Mouse (Mus musculus) bone marrow, adult 2 months (tissue): ENCODE measurements around the gene Rab12. TPM values are rescaled to one million over a fixed set of nuclear protein-coding genes. Genes with fewer than 3 reads are reported as not detected.
A peak's percentile ranks its signal among the peaks of the same experiment; 100 is the strongest.

Source experiments
- H3K27ac ChIP-seq: fragments of 200-500 bp; 2 replicates; pipeline ENCODE4 v1.5.1; 2012; ENCODE audit warnings: low read depth, mild to moderate bottlenecking, control low read depth, inconsistent platforms, low read length; ENCODE audit not compliant: control insufficient read depth, poor library complexity, insufficient read depth
- H3K4me1 ChIP-seq: fragments of 200-500 bp; 2 replicates; pipeline ENCODE4 v1.6.1; 2011; ENCODE audit warnings: low read length; ENCODE audit not compliant: control insufficient read depth, insufficient read depth
- H3K4me3 ChIP-seq: fragments of 200-500 bp; replicated peaks from 2 replicates; pipeline ENCODE3; 2011; ENCODE audit warnings: mild to moderate bottlenecking, low read depth, low read length, control low read depth; ENCODE audit not compliant: control insufficient read depth
- CTCF ChIP-seq: fragments of 200-500 bp; IDR thresholded peaks from 2 replicates; pipeline ENCODE4 v1.5.1; 2011; ENCODE audit warnings: low read length, control low read depth; ENCODE audit not compliant: control insufficient read depth, insufficient read depth
- POLR2A ChIP-seq: fragments of 200-500 bp; IDR thresholded peaks from 2 replicates; pipeline ENCODE4 v1.6.1; 2011; ENCODE audit warnings: low read depth, mild to moderate bottlenecking, control low read depth, low read length, borderline replicate concordance; ENCODE audit not compliant: control insufficient read depth
- WGBS: fragments of 180-500 bp; shearing (Covaris S2); methylation state at CpG from one replicate; pipeline ENCODE4 v1.1.7; 2018; 5-methylcytosine and 5-hydroxymethylcytosine counted together
- polyA plus RNA-seq: library from polyadenylated mRNA; stranded (reverse); fragments of >200 nt; gene quantifications from 2 replicates; pipeline ENCODE4 v1.2.4, GENCODE M21; 2011; ENCODE audit warnings: low replicate concordance; ENCODE audit not compliant: missing spikeins, insufficient read depth, insufficient read length

The Rab12 gene
- 25.3 and 33.2 TPM in 2 replicates for polyA plus RNA-seq

DNA sequence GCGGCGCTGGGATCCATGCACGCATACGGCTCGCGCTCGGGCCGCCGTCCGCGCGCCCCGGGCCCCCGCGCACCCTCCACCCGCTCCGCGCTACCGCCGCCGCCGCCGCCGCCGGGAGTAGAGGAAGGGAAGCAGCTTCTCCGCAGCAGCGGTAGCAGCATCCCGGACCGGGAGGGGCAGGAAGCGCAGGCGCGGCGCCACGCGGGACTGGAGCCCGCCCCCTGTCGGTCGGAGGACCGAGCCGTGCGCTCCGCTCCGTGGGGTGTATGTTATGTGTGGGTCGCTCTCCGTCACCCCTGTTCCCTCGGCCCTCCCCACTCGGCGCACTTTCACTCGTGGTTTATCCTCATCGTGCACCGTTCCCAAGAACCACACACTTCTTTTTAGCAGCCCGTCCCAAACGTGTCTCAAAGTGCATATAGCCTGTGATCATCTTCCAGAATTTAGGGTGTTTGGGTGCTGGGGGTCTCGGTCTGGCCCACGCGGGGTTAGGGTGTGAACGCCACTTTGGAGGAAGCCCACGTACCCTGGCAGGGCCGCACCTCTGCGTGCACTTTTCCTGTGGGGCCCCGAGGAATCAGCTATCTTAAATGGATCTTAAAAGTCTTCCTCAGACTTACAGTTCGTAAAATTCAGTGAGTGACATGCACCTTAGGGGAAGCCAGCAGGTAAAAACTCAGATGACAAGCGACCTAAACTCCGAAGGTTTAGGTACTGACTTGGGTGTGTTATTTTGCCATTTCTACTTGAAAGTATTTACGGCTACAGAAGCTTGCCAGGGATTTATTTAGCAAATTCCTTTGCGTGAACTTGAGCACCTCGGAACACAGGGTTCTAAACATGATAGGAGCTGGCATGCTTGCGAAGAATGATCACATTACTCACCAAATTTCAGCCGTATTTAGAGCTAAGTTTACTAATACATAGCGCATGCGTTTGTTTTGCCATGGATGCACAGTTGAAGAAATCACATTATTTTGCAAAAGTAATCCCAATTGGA is at the start of gene Rab12:
Gene Rab12, minus strand, starts transcription at position 176 of the 1,000 bp plus-strand sequence.
- H3K27ac ChIP-seq = peak within 1 kb of the TSS; percentile 69
- peaks cover 2% of the 10 kb centered on the region for H3K4me1 ChIP-seq
- 10% methylated on average over 71 of the region's 71 CpGs for WGBS
- peak; percentile 87 for TF ChIP-seq CTCF
- TF ChIP-seq POLR2A = no peak; the same call in 1 of the 2 replicates
- peak within 1 kb of the TSS; percentile 99 for H3K4me3 ChIP-seq

GRCm38 (mm10) chr17:66564213-66564612 is 44.7 kb upstream of the Rab12 start:
- WGBS = 72% methylated on average over 7 of the region's 7 CpGs
- no peak overlapping the region for H3K27ac ChIP-seq
- no peak overlapping the region for H3K4me3 ChIP-seq
- no peak for TF ChIP-seq POLR2A
- TF ChIP-seq CTCF = no peak
- no peaks in the 10 kb centered on the region for H3K4me1 ChIP-seq

DNA sequence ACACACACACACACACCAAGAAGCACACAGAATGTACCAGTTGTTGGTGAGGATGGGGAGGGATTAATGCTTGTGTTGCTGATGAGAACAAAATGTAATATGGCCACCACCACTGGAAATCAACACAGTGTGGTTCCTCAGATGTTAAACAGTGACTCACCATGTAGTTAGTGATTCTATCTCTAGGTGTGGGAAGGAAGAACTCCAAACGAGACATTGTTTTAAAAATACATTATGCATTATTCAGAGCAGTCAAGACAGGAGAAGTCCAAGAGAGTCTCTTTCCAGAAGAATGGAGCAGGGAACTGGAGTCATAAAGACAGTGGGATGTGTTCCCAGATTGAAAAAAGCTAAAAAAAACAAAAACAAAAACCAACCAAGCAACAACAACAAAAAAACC is 44.0 kb upstream of the Rab12 start:
- 63% methylated on average over 1 of the region's 1 CpGs for WGBS
- H3K27ac ChIP-seq = no peak overlapping the region
- TF ChIP-seq CTCF = no peak
- TF ChIP-seq POLR2A = no peak

DNA sequence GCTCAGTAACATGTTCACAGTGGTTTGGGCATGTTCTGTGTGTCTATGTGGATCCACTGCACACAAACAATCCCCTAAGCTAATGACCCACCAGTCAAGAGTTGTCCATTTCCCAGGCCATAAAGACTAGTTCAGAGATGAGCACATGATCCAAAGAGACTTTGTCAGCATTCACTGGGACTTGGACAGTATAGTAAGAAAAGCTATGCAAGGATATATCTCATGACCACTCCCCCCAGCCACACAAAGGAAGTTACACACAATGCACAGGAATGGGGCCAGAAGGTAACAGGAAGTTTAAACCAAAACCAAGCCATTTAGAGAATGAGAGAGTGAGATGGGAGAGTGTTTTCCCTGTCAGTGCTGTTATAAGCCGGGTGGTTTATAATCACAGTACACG is 41.9 kb upstream of the Rab12 start:
- H3K27ac ChIP-seq = no peak overlapping the region
- TF ChIP-seq POLR2A = no peak
- no peak for TF ChIP-seq CTCF
- no peaks in the 10 kb centered on the region for H3K4me1 ChIP-seq
- no peak overlapping the region for H3K4me3 ChIP-seq
- WGBS = 15% methylated on average over 2 of the region's 2 CpGs

More for the DNA sequence above, 44.0 kb upstream of the Rab12 start:
- no peak overlapping the region for H3K4me3 ChIP-seq
- H3K4me1 ChIP-seq = no peaks in the 10 kb centered on the region

- TF ChIP-seq POLR2A (no peak), CTCF (no peak)
- Histone ChIP-seq H3K4me3 (no peak overlapping the region), H3K27ac (no peak overlapping the region), H3K4me1 (no peaks in the 10 kb centered on the region)
- 86% methylated on average over 17 of the region's 17 CpGs for WGBS
Observed at GRCm38 (mm10) chr17:66558404-66559317, 39.1 kb upstream of the Rab12 start.

GRCm38 (mm10) chr17:66552690-66553089 is 33.2 kb upstream of the Rab12 start:
- Histone ChIP-seq H3K4me1 (no peaks in the 10 kb centered on the region), H3K27ac (no peak overlapping the region), H3K4me3 (no peak overlapping the region)
- 81% methylated on average over 4 of the region's 4 CpGs for WGBS
- no peak for TF ChIP-seq POLR2A
- TF ChIP-seq CTCF = no peak

DNA sequence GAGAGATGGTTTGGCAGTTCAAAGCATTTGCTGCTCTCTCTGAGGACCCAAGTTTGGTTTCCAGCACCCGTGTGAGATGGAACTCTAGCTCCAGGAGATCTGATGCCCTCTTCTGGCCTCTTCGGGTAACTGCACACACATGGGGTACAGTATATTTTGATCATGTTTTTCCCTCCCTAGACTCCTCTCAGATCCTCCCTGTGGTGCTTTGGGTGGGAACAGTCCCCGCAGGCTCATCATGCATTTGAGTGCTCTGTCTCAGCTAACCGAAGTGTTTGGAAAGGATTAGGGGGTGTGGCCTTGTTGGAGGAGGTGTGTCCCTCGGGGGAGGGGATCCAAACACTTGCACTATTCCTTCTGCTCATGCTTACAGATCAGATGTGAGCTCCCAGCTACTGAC is 31.0 kb upstream of the Rab12 start:
- no peak for TF ChIP-seq CTCF
- TF ChIP-seq POLR2A = no peak
- 84% methylated on average over 5 of the region's 5 CpGs for WGBS
- H3K4me3 ChIP-seq = no peak overlapping the region
- no peak overlapping the region for H3K27ac ChIP-seq
- H3K4me1 ChIP-seq = no peaks in the 10 kb centered on the region
